ENCODE assay signal across 13 mouse cellular contexts in genomic region chr14:101838231-101838839, GRCm38 (mm10).
DNase-seq lines count a peak whose midpoint lies in the region; ATAC-seq lines count a peak whose summit lies in the region.
"Had no signal": no experiment of that assay in that cellular context is flagged by ENCODE, and none has a peak within 500 bp of the region (broad histone marks: within the 10 kb centered on the region; RNA-seq: fewer than 3 reads in every experiment).

No protein-coding gene starts in this region.

- H3K27me3 ChIP-seq in intestine, embryonic 16.5 days (replicated peaks; ENCODE audit: control insufficient read depth, insufficient read depth, low read length) = no peaks in the 10 kb centered on the region
- no peaks in the 10 kb centered on the region for H3K27me3 ChIP-seq in intestine, embryonic 15.5 days (replicated peaks)
- H3K27me3 ChIP-seq in midbrain, embryonic 11.5 days (ENCODE audit: control insufficient read depth, insufficient read depth, low read length) = no peaks in the 10 kb centered on the region
- H3K27me3 ChIP-seq: heart, embryonic 12.5 days; liver, embryonic 12.5 days had no signal

- H3K9me3 ChIP-seq in intestine, embryonic 16.5 days (ENCODE audit: control insufficient read depth, low read length) = no peaks in the 10 kb centered on the region
- H3K9me3 ChIP-seq in intestine, embryonic 15.5 days = no peaks in the 10 kb centered on the region
- H3K9me3 ChIP-seq in midbrain, embryonic 11.5 days (ENCODE audit: control insufficient read depth, low read length) = no peaks in the 10 kb centered on the region
- H3K9me3 ChIP-seq: heart, embryonic 12.5 days; liver, embryonic 12.5 days had no signal

- WGBS in intestine, embryonic 16.5 days = 44% methylated on average over 7 of the region's 7 CpGs
- WGBS in intestine, embryonic 15.5 days = 51% methylated on average over 7 of the region's 7 CpGs
- WGBS in midbrain, embryonic 11.5 days = 90% methylated on average over 7 of the region's 7 CpGs

- no peak for ATAC-seq in intestine, embryonic 16.5 days
- no peak for ATAC-seq in intestine, embryonic 15.5 days
- ATAC-seq in midbrain, embryonic 11.5 days (ENCODE audit: low FRiP score) = no peak
- ATAC-seq: liver, embryonic 12.5 days; midbrain, embryonic 16.5 days had no signal

- no peaks in the 10 kb centered on the region for H3K36me3 ChIP-seq in intestine, embryonic 16.5 days (ENCODE audit: control insufficient read depth, insufficient read depth, low read length)
- H3K36me3 ChIP-seq in intestine, embryonic 15.5 days = no peaks in the 10 kb centered on the region
- no peaks in the 10 kb centered on the region for H3K36me3 ChIP-seq in midbrain, embryonic 11.5 days (ENCODE audit: control insufficient read depth, insufficient read depth, low read length)
- H3K36me3 ChIP-seq: heart, embryonic 12.5 days; liver, embryonic 12.5 days had no signal

- H3K27ac ChIP-seq in intestine, embryonic 16.5 days (ENCODE audit: low read length) = 0 out of 2 replicates have a peak overlapping the region, but pooled peaks have one; percentile 47
- no peak overlapping the region for H3K27ac ChIP-seq in intestine, embryonic 15.5 days
- H3K27ac ChIP-seq in brown adipose tissue, adult 24 weeks (replicated peaks; ENCODE audit: low read depth, low read length) = peak overlapping the region; percentile 77
- no peak overlapping the region for H3K27ac ChIP-seq in midbrain, embryonic 11.5 days (ENCODE audit: low read depth, low read length)
- H3K27ac ChIP-seq: liver, embryonic 12.5 days had no signal

- H3K4me3 ChIP-seq in intestine, embryonic 16.5 days (ENCODE audit: low read length) = no peak overlapping the region
- no peak overlapping the region for H3K4me3 ChIP-seq in intestine, embryonic 15.5 days (replicated peaks)
- peak overlapping the region; percentile 52 for H3K4me3 ChIP-seq in brown adipose tissue, adult 24 weeks (ENCODE audit: insufficient read depth, low read depth, low read length)
- no peak overlapping the region for H3K4me3 ChIP-seq in midbrain, embryonic 11.5 days (ENCODE audit: low read depth, low read length)
- H3K4me3 ChIP-seq: heart, embryonic 12.5 days; liver, embryonic 12.5 days had no signal

- DNase-seq in adrenal gland, postnatal 10 days = peak; percentile 32
- DNase-seq in adrenal gland, adult 8-10 months = no peak
- DNase-seq in lung, postnatal 36 days = peak; percentile 52
- no peak for DNase-seq in thymus, postnatal 10 days (ENCODE audit: low spot score in 2 of 2)
- DNase-seq in midbrain, embryonic 11.5 days (ENCODE audit: low spot score, missing footprints) = no peak
- DNase-seq: B cell, adult 2 months; kidney, postnatal 4 days had no signal

- no peak overlapping the region for H3K4me2 ChIP-seq in intestine, embryonic 16.5 days (ENCODE audit: low read depth, low read length)
- no peak overlapping the region; the same call in 1 of the 2 replicates for H3K4me2 ChIP-seq in intestine, embryonic 15.5 days (replicated peaks)
- no peak overlapping the region for H3K4me2 ChIP-seq in midbrain, embryonic 11.5 days
- H3K4me2 ChIP-seq: heart, embryonic 12.5 days; liver, embryonic 12.5 days had no signal

- no peak overlapping the region for H3K9ac ChIP-seq in intestine, embryonic 16.5 days (ENCODE audit: low read depth, low read length)
- H3K9ac ChIP-seq in intestine, embryonic 15.5 days = no peak overlapping the region
- H3K9ac ChIP-seq in midbrain, embryonic 11.5 days (ENCODE audit: low read length) = no peak overlapping the region
- H3K9ac ChIP-seq: heart, embryonic 12.5 days; liver, embryonic 12.5 days had no signal

- 0 out of 2 replicates have a peak, but pooled peaks cover 3% of the 10 kb centered on the region for H3K4me1 ChIP-seq in intestine, embryonic 16.5 days (ENCODE audit: control insufficient read depth, insufficient read depth, low read length)
- H3K4me1 ChIP-seq in intestine, embryonic 15.5 days (replicated peaks) = peaks cover under 1% of the 10 kb centered on the region; the same call in 1 of the 2 replicates
- H3K4me1 ChIP-seq in brown adipose tissue, adult 24 weeks (ENCODE audit: control insufficient read depth, insufficient read depth, insufficient read length, low read length) = peaks cover 12% of the 10 kb centered on the region
- H3K4me1 ChIP-seq in midbrain, embryonic 11.5 days (ENCODE audit: control insufficient read depth, insufficient read depth, low read length) = no peaks in the 10 kb centered on the region
- H3K4me1 ChIP-seq: liver, embryonic 12.5 days had no signal

Comparison
In these comparisons a context has a peak if more than half of its experiments do, and no peak if none do; other contexts are left out.
1. DNase-seq: peak in adrenal gland, postnatal 10 days (single experiment) and lung, postnatal 36 days (single experiment); none in adrenal gland, adult 8-10 months (single experiment), thymus, postnatal 10 days (0 of 2) and midbrain, embryonic 11.5 days (single experiment).
2. H3K27ac ChIP-seq: peak in intestine, embryonic 16.5 days (single experiment) and brown adipose tissue, adult 24 weeks (single experiment); none in intestine, embryonic 15.5 days (single experiment) and midbrain, embryonic 11.5 days (single experiment).